Mouse (Mus musculus) lung, embryonic 14.5 days (tissue): Measurements from ENCODE around the gene Slc25a41. TPM values are rescaled to one million over a fixed set of nuclear protein-coding genes. Genes with fewer than 3 reads are reported as not detected.

Experiments used
- ATAC-seq: fragments of 200-750 bp; cut with Nextera tagmentation; 2 replicates; pipeline ENCODE4 v1.8.0; 2017; ENCODE audit warnings: mild to moderate bottlenecking, moderate TSS enrichment, moderate library complexity; ENCODE audit not compliant: insufficient read depth
- DNase-seq: peaks from one replicate; pipeline ENCODE4 v3.0.0-alpha.2; 2015
- H3K27ac ChIP-seq: fragments of 300-500 bp; sonication (generic); 2 replicates; pipeline ENCODE4 v1.5.1; 2014; ENCODE audit warnings: low read depth, mild to moderate bottlenecking, moderate library complexity
- H3K27me3 ChIP-seq: fragments of 300-500 bp; sonication (generic); 2 replicates; pipeline ENCODE4 v1.6.1; 2014; ENCODE audit warnings: low read length, control low read depth; ENCODE audit not compliant: insufficient read depth
- H3K36me3 ChIP-seq: fragments of 300-500 bp; sonication (generic); 2 replicates; pipeline ENCODE4 v1.6.1; 2014; ENCODE audit warnings: control low read depth; ENCODE audit not compliant: insufficient read depth
- H3K4me1 ChIP-seq: fragments of 300-500 bp; sonication (generic); 2 replicates; pipeline ENCODE4 v1.6.1; 2014; ENCODE audit warnings: antibody characterized with exemption, control low read depth; ENCODE audit not compliant: insufficient read depth
- H3K4me2 ChIP-seq: fragments of 300-500 bp; sonication (generic); 2 replicates; pipeline ENCODE4 v1.6.1; 2014; ENCODE audit warnings: mild to moderate bottlenecking
- H3K4me3 ChIP-seq: fragments of 300-500 bp; sonication (generic); 2 replicates; pipeline ENCODE4 v1.5.1; 2014; ENCODE audit warnings: low read depth, low read length
- H3K9ac ChIP-seq: fragments of 300-500 bp; sonication (generic); 2 replicates; pipeline ENCODE4 v1.6.1; 2014
- H3K9me3 ChIP-seq: fragments of 300-500 bp; sonication (generic); 2 replicates; pipeline ENCODE4 v1.6.1; 2016; ENCODE audit warnings: low read depth, low read length, control low read depth
- CTCF ChIP-seq: IDR thresholded peaks from 2 replicates; pipeline ENCODE4 v1.5.1; 2016; ENCODE audit warnings: antibody characterized with exemption, low read depth
- WGBS: fragments of 180-500 bp; shearing (Covaris S2); extraction: QIAGEN DNeasy Blood & Tissue Kit; methylation state at CpG from one replicate; pipeline ENCODE4 v1.1.7; 2014; 5-methylcytosine and 5-hydroxymethylcytosine counted together
- polyA plus RNA-seq: library from polyadenylated mRNA; unstranded; fragments of >200 nt; fragmentation: Nextera tagmentation; extraction: Ambion mirVana; gene quantifications from 2 replicates; pipeline ENCODE4 v1.2.1, GENCODE M21; 2014

Slc25a41 gene
- polyA plus RNA-seq, 1 experiment from 2014 or later, result 0.16 TPM

GRCm38 (mm10) chr17:56985656-56986055 lies 55.8 kb downstream of the Slc25a41 start:
- no peak for DNase-seq
- 67% methylated on average over 3 of the region's 3 CpGs for WGBS

DNA sequence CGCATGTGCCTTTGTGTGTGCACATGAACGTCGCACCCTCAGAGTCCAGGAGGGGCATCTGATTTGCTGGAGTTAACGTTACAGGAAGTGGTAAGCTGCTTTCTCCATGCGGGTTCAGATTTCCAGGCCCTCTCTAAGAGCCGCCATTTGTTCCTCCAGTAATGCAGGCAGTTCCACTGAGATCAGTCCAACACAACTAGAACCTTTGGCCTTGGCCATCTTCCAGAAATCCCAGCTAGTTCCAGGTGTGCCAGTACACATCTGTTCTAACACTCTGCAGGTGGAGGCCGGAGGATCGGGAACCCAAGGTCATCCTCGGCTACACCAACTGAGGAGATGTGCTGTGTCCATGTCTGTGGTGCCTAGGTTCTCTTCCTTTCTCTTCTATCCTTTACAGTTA lies 56.6 kb downstream of the Slc25a41 start:
- Histone ChIP-seq H3K9me3 (no peaks in the 10 kb centered on the region), H3K9ac (no peak overlapping the region), H3K27me3 (no peaks in the 10 kb centered on the region), H3K4me2 (no peak overlapping the region), H3K36me3 (no peaks in the 10 kb centered on the region), H3K27ac (no peak overlapping the region), H3K4me3 (no peak overlapping the region), H3K4me1 (no peaks in the 10 kb centered on the region)
- TF ChIP-seq CTCF, result no peak
- WGBS, result 70% methylated on average over 9 of the region's 9 CpGs
- no peak for ATAC-seq
- DNase-seq, result no peak

More at GRCm38 (mm10) chr17:56985656-56986055, 55.8 kb downstream of the Slc25a41 start:
- Histone ChIP-seq H3K4me2 (no peak overlapping the region), H3K9me3 (no peaks in the 10 kb centered on the region), H3K9ac (no peak overlapping the region), H3K4me1 (no peaks in the 10 kb centered on the region), H3K36me3 (no peaks in the 10 kb centered on the region), H3K27ac (no peak overlapping the region), H3K4me3 (no peak overlapping the region), H3K27me3 (no peaks in the 10 kb centered on the region)
- no peak for ATAC-seq
- TF ChIP-seq CTCF, result no peak

Other genes starting within 250 kb of the Slc25a41 start
- 4.3 and 4.8 TPM in 2 replicates for gene Rfx2, start 210.6 kb downstream of the Slc25a41 start, polyA plus RNA-seq
- gene Acsbg2, start 167.2 kb downstream of the Slc25a41 start, polyA plus RNA-seq, result not detected in 2 replicates
- 0.34 and 0.45 TPM in 2 replicates for gene 1700061G19Rik, start 166.2 kb downstream of the Slc25a41 start, polyA plus RNA-seq
- gene Mllt1, start 106.2 kb downstream of the Slc25a41 start, polyA plus RNA-seq, result 31.4 and 39.3 TPM in 2 replicates
- not detected in 2 replicates for gene Acer1, start 59.5 kb downstream of the Slc25a41 start, polyA plus RNA-seq
- gene Clpp, start 51.3 kb downstream of the Slc25a41 start, polyA plus RNA-seq, result 146 and 158 TPM in 2 replicates
- gene Alkbh7, start 44.3 kb downstream of the Slc25a41 start, polyA plus RNA-seq, result 39.0 and 39.8 TPM in 2 replicates
- gene Pspn, start 41.6 kb downstream of the Slc25a41 start, polyA plus RNA-seq, result 0.46 and 1.0 TPM in 2 replicates
- 53.2 and 60.2 TPM in 2 replicates for gene Gtf2f1, start 30.4 kb downstream of the Slc25a41 start, polyA plus RNA-seq
- 0.16 TPM in 1 of 2 replicates, not detected in the other for gene Gm17949, start 30.2 kb downstream of the Slc25a41 start, polyA plus RNA-seq
- gene Khsrp, start 10.1 kb downstream of the Slc25a41 start, polyA plus RNA-seq, result 60.8 and 69.4 TPM in 2 replicates
- gene Crb3, start 17.5 kb upstream of the Slc25a41 start, polyA plus RNA-seq, result 38.6 and 41.3 TPM in 2 replicates
- 8.4 and 10.3 TPM in 2 replicates for gene Slc25a23, start 18.2 kb upstream of the Slc25a41 start, polyA plus RNA-seq
- gene Dennd1c, start 36.9 kb upstream of the Slc25a41 start, polyA plus RNA-seq, result 3.4 and 4.6 TPM in 2 replicates
- 20.3 and 22.9 TPM in 2 replicates for gene Tubb4a, start 46.1 kb upstream of the Slc25a41 start, polyA plus RNA-seq
- gene Tnfsf9, start 63.7 kb upstream of the Slc25a41 start, polyA plus RNA-seq, result 8.1 and 8.5 TPM in 2 replicates
- gene Cd70, start 108.1 kb upstream of the Slc25a41 start, polyA plus RNA-seq, result not detected in 2 replicates
- 0.16 and 0.46 TPM in 2 replicates for gene Tnfsf14, start 152.5 kb upstream of the Slc25a41 start, polyA plus RNA-seq
- 0.64 and 0.67 TPM in 2 replicates for gene C3, start 186.5 kb upstream of the Slc25a41 start, polyA plus RNA-seq
- gene Gpr108, start 206.8 kb upstream of the Slc25a41 start, polyA plus RNA-seq, result 30.8 and 33.9 TPM in 2 replicates
- gene Trip10, start 207.8 kb upstream of the Slc25a41 start, polyA plus RNA-seq, result 39.9 and 40.3 TPM in 2 replicates
- 2.7 TPM in 2 replicates for gene Vav1, start 237.4 kb upstream of the Slc25a41 start, polyA plus RNA-seq